Mouse (Mus musculus): ENCODE results near the gene Phkb. TPM values are rescaled to one million over a fixed set of nuclear protein-coding genes. Genes with fewer than 3 reads are reported as not detected.

The Phkb gene
- total and polyA plus RNA-seq, 3 experiments: 20.9 to 25.4 (median 23.5) TPM

GRCm38 (mm10) chr8:86090666-86091065, 249.9 kb downstream of the Phkb start:
- DNase-seq (ENCODE audit: extremely low read depth): no peak
- H3K9me3 ChIP-seq (replicated peaks; ENCODE audit: low read length): no peaks in the 10 kb centered on the region
- H3K4me3 ChIP-seq (replicated peaks in 1 of 3; ENCODE audit: low read depth in 2 of 3, low read length in 2 of 3, poor library complexity in 1 of 3): no peak overlapping the region
- no peaks in the 10 kb centered on the region for H3K27me3 ChIP-seq (replicated peaks)
- dilution Hi-C loops (cut with MboI; ENCODE audit: extremely low pct_ligation_motif_present, extremely low pct_unique_long_range_greater_than_20kb, low sequenced_read_pairs): no loop called here
- H3K79me2 ChIP-seq (replicated peaks; ENCODE audit: control insufficient read depth, extremely low read depth, insufficient read depth, poor library complexity, severe bottlenecking): no peaks in the 10 kb centered on the region
- TF ChIP-seq CTCF (conservative IDR thresholded peaks at IDR 0.05 in 1 of 2, IDR thresholded peaks at IDR 0.05 in 1 of 2; ENCODE audit: low read depth in 2 of 2, low read length in 2 of 2): no peak
- no peak for TF ChIP-seq POLR2AphosphoS2 (IDR thresholded peaks at IDR 0.05; ENCODE audit: low read depth, low read length)
- no peak for TF ChIP-seq MYC (IDR thresholded peaks at IDR 0.05; ENCODE audit: low read depth, low read length)
- TF ChIP-seq E2F4 (IDR thresholded peaks at IDR 0.05; ENCODE audit: insufficient replicate concordance, low read depth, low read length): no peak
- no peak for TF ChIP-seq SMC3 (IDR thresholded peaks at IDR 0.05; ENCODE audit: low read depth, low read length)
- no peak for TF ChIP-seq POLR2A (IDR thresholded peaks at IDR 0.05; ENCODE audit: low read depth, low read length)
- no peak for TF ChIP-seq ETS1 (conservative IDR thresholded peaks at IDR 0.05; ENCODE audit: low read depth, low read length)
- no peak for TF ChIP-seq NRF1 (IDR thresholded peaks at IDR 0.05; ENCODE audit: low read depth, low read length)
- no peak for TF ChIP-seq ZNF384 (IDR thresholded peaks at IDR 0.05; ENCODE audit: low read depth, low read length)
- no peak for TF ChIP-seq ZKSCAN1 (IDR thresholded peaks at IDR 0.05; ENCODE audit: borderline replicate concordance, low read depth, low read length)
- no peaks in the 10 kb centered on the region for H3K4me1 ChIP-seq (ENCODE audit: control insufficient read depth in 1 of 2, insufficient read depth in 2 of 2)
- H3K9ac ChIP-seq (ENCODE audit: insufficient read depth, low read depth): no peak overlapping the region
- H3K27ac ChIP-seq (ENCODE audit: insufficient read depth, low read depth): no peak overlapping the region
- no peaks in the 10 kb centered on the region for H3K36me3 ChIP-seq (replicated peaks in 1 of 2; ENCODE audit: control insufficient read depth in 1 of 2, insufficient read depth in 1 of 2, low read length in 1 of 2)
- no peak overlapping the region for H3K4me2 ChIP-seq (ENCODE audit: insufficient read depth, low read depth, poor library complexity, severe bottlenecking)
- in situ Hi-C loops (cut with MboI; ENCODE audit: low pct_ligation_motif_present, low pct_unique_long_range_greater_than_20kb, low sequenced_read_pairs): no loop called here

Other genes with a start within 250 kb of the Phkb start
- not detected in 2 replicates for gene Neto2, start 140.0 kb upstream of the Phkb start, total RNA-seq (2012; rRNA removed)
- not detected in 2 replicates for gene Neto2, start 140.0 kb upstream of the Phkb start, total RNA-seq (2014; rRNA removed)
- gene Neto2, start 140.0 kb upstream of the Phkb start, polyA plus RNA-seq (2012; ENCODE audit: insufficient read length, low read depth): 0.10 TPM in 1 of 2 replicates, not detected in the other
- 26.2 and 26.6 TPM in 2 replicates for gene Itfg1, start within 50 bp of the Phkb start, total RNA-seq (2012; rRNA removed)
- 55.3 and 58.9 TPM in 2 replicates for gene Itfg1, start within 50 bp of the Phkb start, total RNA-seq (2014; rRNA removed)
- gene Itfg1, start within 50 bp of the Phkb start, polyA plus RNA-seq (2012; ENCODE audit: insufficient read length, low read depth): 25.1 and 26.7 TPM in 2 replicates